Mouse (Mus musculus): ENCODE measurements around the gene Pycr2.

- TF ChIP-seq CTCF (IDR thresholded peaks at IDR 0.05) (no peak), EP300 (IDR thresholded peaks at IDR 0.05) (no peak)
Observed at GRCm38 (mm10) chr1:180877466-180877865, 26.6 kb upstream of the Pycr2 start.
